Mouse (Mus musculus) kidney, embryonic 14.5 days (tissue): ENCODE data around the gene Klhl9. TPM values are rescaled to one million over a fixed set of nuclear protein-coding genes. Genes with fewer than 3 reads are reported as not detected.
A peak's percentile ranks its signal among the peaks of the same experiment; 100 is the strongest.

Source experiments
- ATAC-seq: fragments of 200-750 bp; cut with Nextera tagmentation; 2 replicates; pipeline ENCODE4 v1.8.0; 2017; ENCODE audit warnings: moderate number of reproducible peaks, mild to moderate bottlenecking, moderate TSS enrichment, moderate library complexity; ENCODE audit not compliant: low FRiP score, low TSS enrichment
- H3K27ac ChIP-seq: fragments of 300-500 bp; sonication (generic); 2 replicates; pipeline ENCODE4 v1.5.1; 2014; ENCODE audit warnings: low read depth, mild to moderate bottlenecking, low read length, moderate library complexity, mixed read lengths
- H3K27me3 ChIP-seq: fragments of 300-500 bp; sonication (generic); 2 replicates; pipeline ENCODE4 v1.6.1; 2014; ENCODE audit warnings: mild to moderate bottlenecking, low read length; ENCODE audit not compliant: control insufficient read depth, insufficient read depth
- H3K36me3 ChIP-seq: fragments of 300-500 bp; sonication (generic); 2 replicates; pipeline ENCODE4 v1.6.1; 2014; ENCODE audit warnings: low read length, mixed read lengths; ENCODE audit not compliant: control insufficient read depth, insufficient read depth
- H3K4me1 ChIP-seq: fragments of 300-500 bp; sonication (generic); 2 replicates; pipeline ENCODE4 v1.6.1; 2014; ENCODE audit warnings: low read length, mixed read lengths; ENCODE audit not compliant: control insufficient read depth, insufficient read depth
- H3K4me2 ChIP-seq: fragments of 300-500 bp; sonication (generic); replicated peaks from 2 replicates; pipeline ENCODE4 v1.6.1; 2014; ENCODE audit warnings: low read depth, mild to moderate bottlenecking, low read length
- H3K4me3 ChIP-seq: fragments of 300-500 bp; sonication (generic); 2 replicates; pipeline ENCODE4 v1.5.1; 2014; ENCODE audit warnings: mild to moderate bottlenecking, low read length
- H3K9ac ChIP-seq: fragments of 300-500 bp; sonication (generic); 2 replicates; pipeline ENCODE4 v1.6.1; 2014; ENCODE audit warnings: low read depth, mild to moderate bottlenecking, low read length, moderate library complexity
- H3K9me3 ChIP-seq: fragments of 300-500 bp; sonication (generic); 2 replicates; pipeline ENCODE4 v1.6.1; 2016; ENCODE audit warnings: low read length; ENCODE audit not compliant: control insufficient read depth
- WGBS: fragments of 180-500 bp; shearing (Covaris S2); extraction: QIAGEN DNeasy Blood & Tissue Kit; methylation state at CpG from one replicate; pipeline ENCODE4 v1.1.7; 2014; 5-methylcytosine and 5-hydroxymethylcytosine counted together
- polyA plus RNA-seq: library from polyadenylated mRNA; unstranded; fragments of >200 nt; fragmentation: Nextera tagmentation; extraction: Ambion mirVana; gene quantifications from 2 replicates; pipeline ENCODE4 v1.2.1, GENCODE M21; 2014

The Klhl9 gene
- polyA plus RNA-seq, 1 experiment from 2014 or later = 120 TPM

DNA sequence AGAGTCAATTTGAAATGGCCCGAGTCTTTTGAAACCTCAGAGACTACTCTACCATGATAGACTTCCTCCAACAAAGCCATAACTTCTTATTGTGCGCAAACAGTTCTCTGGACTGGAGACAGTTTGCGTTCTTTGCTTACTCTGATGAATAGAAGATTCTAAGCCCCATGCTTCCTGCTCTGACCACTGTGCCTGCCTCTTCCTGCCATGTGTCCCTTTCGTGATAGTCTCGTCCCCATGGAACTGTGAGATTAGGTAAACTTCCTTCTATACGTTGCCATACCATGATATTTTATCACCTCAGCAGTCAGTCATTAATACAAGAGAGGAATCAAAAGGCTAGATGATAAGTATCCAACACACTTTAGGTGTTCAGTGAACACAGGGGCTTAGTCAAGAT, 4.5 kb upstream of the Klhl9 start:
- Histone ChIP-seq H3K27ac (no peak overlapping the region), H3K4me2 (no peak overlapping the region), H3K27me3 (no peaks in the 10 kb centered on the region), H3K4me3 (no peak overlapping the region), H3K9ac (no peak overlapping the region), H3K4me1 (no peaks in the 10 kb centered on the region), H3K9me3 (no peaks in the 10 kb centered on the region), H3K36me3 (no peaks in the 10 kb centered on the region)
- ATAC-seq = no peak
- 83% methylated on average over 6 of the region's 6 CpGs for WGBS

DNA sequence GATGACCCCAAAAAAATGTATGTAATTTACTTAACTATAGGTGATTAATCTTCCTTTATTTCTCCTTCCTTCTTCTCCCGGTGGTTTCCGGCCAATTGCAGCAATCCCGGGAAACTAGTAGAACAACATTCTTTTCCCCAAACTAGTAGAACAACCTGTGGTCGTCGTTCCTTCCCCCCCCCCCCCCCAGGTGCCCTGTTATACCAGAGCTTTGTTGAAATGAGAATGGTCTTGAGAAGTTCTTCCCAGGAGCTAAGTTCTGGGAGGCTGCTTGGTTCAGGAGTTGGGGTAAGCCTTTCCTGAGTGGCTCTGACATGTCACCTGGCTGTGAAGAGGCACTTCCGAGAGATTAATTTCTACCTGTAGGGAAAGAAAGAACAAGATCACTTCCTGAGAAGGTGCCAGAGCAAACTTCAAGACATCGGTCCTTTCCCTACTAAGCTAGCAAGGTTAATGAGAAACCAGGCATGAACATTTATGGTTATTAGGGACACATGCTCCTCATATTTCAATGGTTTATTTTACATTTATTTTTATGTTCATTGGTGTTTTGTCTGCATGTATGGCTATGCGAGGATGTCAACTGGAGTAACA, 1.3 kb upstream of the Klhl9 start:
- no peak overlapping the region for H3K4me3 ChIP-seq
- H3K4me2 ChIP-seq = no peak overlapping the region
- no peaks in the 10 kb centered on the region for H3K9me3 ChIP-seq
- no peak for ATAC-seq
- WGBS = 46% methylated on average over 8 of the region's 8 CpGs
- H3K36me3 ChIP-seq = peaks cover 14% of the 10 kb centered on the region; the same call in 1 of the 2 replicates
- H3K27me3 ChIP-seq = no peaks in the 10 kb centered on the region
- H3K27ac ChIP-seq = peak overlapping the region; percentile 38; the same call in 1 of the 2 replicates
- peaks cover 20% of the 10 kb centered on the region for H3K4me1 ChIP-seq
- H3K9ac ChIP-seq = no peak overlapping the region

DNA sequence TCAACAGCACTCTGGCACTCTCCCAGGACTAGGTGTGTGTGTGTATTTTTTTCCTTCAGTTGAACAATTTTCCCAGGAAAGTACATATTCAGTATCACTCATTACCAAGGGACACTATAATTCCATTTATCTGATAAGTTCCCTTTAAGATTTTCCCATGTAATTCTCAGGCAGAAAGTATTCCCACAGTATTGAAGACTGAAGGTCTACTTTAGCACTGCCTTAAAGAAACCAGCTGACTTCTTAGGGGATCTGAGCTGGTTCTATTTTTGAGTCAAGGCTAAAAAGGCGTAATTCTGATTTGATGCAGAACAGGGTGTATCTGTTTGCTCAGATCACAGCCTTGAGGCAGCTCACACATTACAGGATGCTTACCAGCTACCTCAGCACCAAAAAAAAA, 3.5 kb downstream of the Klhl9 start:
- Histone ChIP-seq H3K9ac (peak overlapping the region; percentile 13; the same call in 1 of the 2 replicates), H3K4me3 (peak overlapping the region; percentile 31), H3K4me1 (peaks cover 22% of the 10 kb centered on the region), H3K27ac (no peak overlapping the region), H3K36me3 (peaks cover 33% of the 10 kb centered on the region), H3K9me3 (no peaks in the 10 kb centered on the region), H3K27me3 (no peaks in the 10 kb centered on the region), H3K4me2 (peak overlapping the region; percentile 46)
- ATAC-seq = no peak
- WGBS = 57% methylated on average over 1 of the region's 1 CpGs

DNA sequence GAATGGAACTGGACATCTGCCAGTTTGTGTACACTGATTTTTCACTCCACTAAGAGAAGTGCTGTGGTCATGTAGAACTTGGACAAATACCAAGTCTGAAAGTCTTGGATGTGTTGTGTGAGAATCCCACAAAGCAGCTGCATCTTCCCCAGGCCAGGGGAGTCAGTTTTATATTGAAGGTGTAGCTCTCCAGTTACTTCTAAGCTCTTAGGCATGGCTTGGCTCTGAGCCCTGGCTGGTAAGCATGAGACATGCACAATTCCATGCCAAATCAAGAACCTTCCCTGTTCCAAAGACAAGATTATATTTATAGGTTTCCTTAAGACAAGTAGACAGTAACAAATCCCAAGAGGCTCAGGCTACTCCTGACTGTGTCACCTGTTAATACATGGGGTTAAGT, 7.2 kb downstream of the Klhl9 start:
- Histone ChIP-seq H3K9me3 (no peaks in the 10 kb centered on the region), H3K4me3 (no peak overlapping the region), H3K9ac (no peak overlapping the region), H3K36me3 (peaks cover 22% of the 10 kb centered on the region), H3K27ac (no peak overlapping the region), H3K27me3 (no peaks in the 10 kb centered on the region), H3K4me1 (peaks cover 9% of the 10 kb centered on the region; the same call in 1 of the 2 replicates), H3K4me2 (no peak overlapping the region)
- no peak for ATAC-seq

DNA sequence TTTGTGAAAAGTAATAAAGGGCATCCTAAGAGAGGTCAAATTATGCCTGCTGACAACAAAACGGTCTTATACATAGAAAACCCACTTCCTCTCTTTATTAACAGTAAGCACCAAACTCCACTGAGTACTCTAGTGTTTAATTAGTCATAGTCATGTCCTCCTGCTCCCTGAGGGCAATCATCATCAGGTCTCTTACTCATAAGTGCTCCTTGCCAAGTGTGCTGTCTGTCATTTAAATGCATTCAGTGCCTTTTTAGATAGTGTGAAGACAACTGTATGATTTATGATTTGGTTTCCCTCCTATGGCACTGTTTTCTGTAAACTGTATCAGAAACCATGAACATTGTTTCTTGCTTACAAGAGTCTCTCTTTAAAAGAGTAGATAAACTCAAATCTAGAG, 8.0 kb downstream of the Klhl9 start:
- peaks cover 7% of the 10 kb centered on the region; the same call in 1 of the 2 replicates for H3K4me1 ChIP-seq
- ATAC-seq = no peak
- no peaks in the 10 kb centered on the region for H3K27me3 ChIP-seq
- H3K9me3 ChIP-seq = no peaks in the 10 kb centered on the region
- no peak overlapping the region for H3K4me3 ChIP-seq
- 88% methylated on average over 1 of the region's 1 CpGs for WGBS
- no peak overlapping the region for H3K9ac ChIP-seq
- no peak overlapping the region for H3K27ac ChIP-seq
- H3K36me3 ChIP-seq = peaks cover 20% of the 10 kb centered on the region
- H3K4me2 ChIP-seq = no peak overlapping the region

DNA sequence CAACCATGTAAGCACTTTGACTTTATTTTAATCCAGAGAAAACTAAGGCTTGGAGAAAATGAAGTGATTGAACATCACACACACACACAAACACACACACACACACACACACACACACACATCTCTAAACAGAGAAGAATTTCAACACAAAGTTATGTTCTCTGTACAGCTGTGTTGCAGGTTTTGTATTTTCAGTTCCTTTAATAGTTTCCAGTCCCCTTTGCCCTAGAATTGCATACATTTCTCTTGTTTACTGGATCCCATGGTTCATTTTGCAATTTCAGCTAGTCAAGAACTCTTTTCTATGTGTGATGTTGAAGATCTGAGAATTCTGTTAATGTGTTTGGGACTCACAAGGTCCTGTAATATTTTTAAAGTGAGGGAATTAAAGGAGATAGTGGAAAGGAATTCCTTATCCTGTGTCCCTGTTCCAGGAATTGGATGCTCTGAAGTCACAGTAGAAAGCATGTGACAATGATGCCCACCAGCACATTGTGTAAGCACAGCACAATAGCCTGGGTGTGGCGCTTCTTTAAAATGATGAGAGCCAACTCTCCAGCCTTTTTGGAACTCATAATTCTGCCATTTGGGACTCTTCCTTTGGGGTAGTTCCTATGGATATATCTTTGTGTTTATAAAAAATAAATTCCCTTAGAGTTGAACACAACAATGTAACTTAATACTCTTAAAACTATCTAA, 15.0 kb downstream of the Klhl9 start:
- Histone ChIP-seq H3K27me3 (no peaks in the 10 kb centered on the region), H3K4me2 (no peak overlapping the region), H3K4me3 (no peak overlapping the region), H3K9ac (no peak overlapping the region), H3K27ac (no peak overlapping the region), H3K4me1 (no peaks in the 10 kb centered on the region), H3K36me3 (no peaks in the 10 kb centered on the region), H3K9me3 (no peaks in the 10 kb centered on the region)
- ATAC-seq = no peak
- 97% methylated on average over 1 of the region's 1 CpGs for WGBS

DNA sequence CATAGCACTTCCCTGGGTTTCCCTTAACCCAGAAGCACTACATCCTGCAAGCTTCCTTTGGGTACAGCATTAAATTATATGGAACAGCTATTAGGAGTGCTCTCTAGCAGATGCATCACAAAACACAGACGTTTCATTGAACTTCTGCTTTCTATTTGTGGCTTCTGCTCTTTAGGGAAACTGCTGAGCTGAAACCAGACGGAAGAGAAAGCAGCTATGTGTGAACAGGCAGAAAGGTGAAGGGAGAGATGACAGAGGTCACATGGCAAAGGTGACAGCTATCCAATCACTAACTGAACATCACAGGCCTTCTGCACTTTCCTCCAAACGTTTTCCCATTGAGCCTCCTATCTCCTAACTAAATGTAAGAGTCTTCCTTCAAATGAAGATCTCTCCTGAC, 16.3 kb downstream of the Klhl9 start:
- no peaks in the 10 kb centered on the region for H3K9me3 ChIP-seq
- 24% methylated on average over 3 of the region's 3 CpGs for WGBS
- no peaks in the 10 kb centered on the region for H3K4me1 ChIP-seq
- no peak overlapping the region for H3K9ac ChIP-seq
- H3K27ac ChIP-seq = no peak overlapping the region
- H3K4me3 ChIP-seq = no peak overlapping the region
- no peak overlapping the region for H3K4me2 ChIP-seq
- no peak for ATAC-seq
- H3K36me3 ChIP-seq = no peaks in the 10 kb centered on the region
- H3K27me3 ChIP-seq = no peaks in the 10 kb centered on the region

DNA sequence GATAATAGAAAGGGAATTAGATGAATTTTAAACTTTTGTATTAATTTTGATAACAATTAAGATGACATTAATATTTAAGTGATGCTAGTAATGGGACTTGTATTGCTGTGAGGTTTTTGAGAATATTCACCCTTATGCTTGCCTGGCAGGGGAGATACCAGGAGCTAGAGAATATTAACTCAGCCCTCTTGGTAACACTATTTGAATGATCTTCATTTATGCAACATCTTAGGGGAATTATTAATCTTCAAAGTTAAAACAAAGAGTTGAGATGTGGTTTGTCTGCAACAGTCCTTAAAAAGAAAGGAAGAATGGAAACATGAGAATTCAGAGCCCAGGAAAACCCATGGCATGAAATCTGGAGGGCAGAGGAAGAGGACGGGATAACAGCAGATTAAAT, 23.0 kb downstream of the Klhl9 start:
- no peak for ATAC-seq
- H3K4me1 ChIP-seq = no peaks in the 10 kb centered on the region
- WGBS = 95% methylated on average over 1 of the region's 1 CpGs

DNA sequence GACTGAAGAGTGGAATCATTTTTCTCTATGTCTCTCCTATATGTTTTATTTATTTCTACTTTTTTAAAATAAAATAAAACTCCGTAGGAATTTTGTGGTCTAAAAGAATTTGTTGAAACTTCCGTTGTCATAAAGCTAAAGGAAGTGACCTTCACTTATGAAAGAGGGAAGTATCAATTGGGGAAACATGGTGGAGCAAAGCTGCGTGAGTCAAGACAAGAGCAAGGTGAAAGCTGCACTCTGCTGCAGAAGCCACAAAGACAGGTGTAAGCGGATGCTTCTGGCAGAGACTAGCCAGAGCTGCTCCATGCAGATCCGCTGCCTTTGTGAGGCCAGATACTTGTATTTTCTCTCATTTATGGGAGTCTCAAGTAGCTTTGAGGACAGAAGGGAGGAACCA, 23.5 kb downstream of the Klhl9 start:
- Histone ChIP-seq H3K36me3 (no peaks in the 10 kb centered on the region), H3K4me1 (no peaks in the 10 kb centered on the region), H3K9ac (no peak overlapping the region), H3K27ac (no peak overlapping the region), H3K4me2 (no peak overlapping the region), H3K4me3 (no peak overlapping the region), H3K27me3 (no peaks in the 10 kb centered on the region), H3K9me3 (no peaks in the 10 kb centered on the region)
- no peak for ATAC-seq
- 79% methylated on average over 5 of the region's 5 CpGs for WGBS

More for the DNA sequence above, 23.0 kb downstream of the Klhl9 start:
- Histone ChIP-seq H3K9me3 (no peaks in the 10 kb centered on the region), H3K4me3 (no peak overlapping the region), H3K27ac (no peak overlapping the region), H3K9ac (no peak overlapping the region), H3K4me2 (no peak overlapping the region), H3K27me3 (no peaks in the 10 kb centered on the region), H3K36me3 (no peaks in the 10 kb centered on the region)
